Mouse (Mus musculus) cerebral cortex, adult 2 months (tissue): ENCODE results near the gene Tmem235.

Experiments
- WGBS: fragments of 180-500 bp; shearing (Covaris S2); methylation state at CpG from one replicate; pipeline ENCODE4 v1.1.7; 2018; 5-methylcytosine and 5-hydroxymethylcytosine counted together

The Tmem235 gene

DNA sequence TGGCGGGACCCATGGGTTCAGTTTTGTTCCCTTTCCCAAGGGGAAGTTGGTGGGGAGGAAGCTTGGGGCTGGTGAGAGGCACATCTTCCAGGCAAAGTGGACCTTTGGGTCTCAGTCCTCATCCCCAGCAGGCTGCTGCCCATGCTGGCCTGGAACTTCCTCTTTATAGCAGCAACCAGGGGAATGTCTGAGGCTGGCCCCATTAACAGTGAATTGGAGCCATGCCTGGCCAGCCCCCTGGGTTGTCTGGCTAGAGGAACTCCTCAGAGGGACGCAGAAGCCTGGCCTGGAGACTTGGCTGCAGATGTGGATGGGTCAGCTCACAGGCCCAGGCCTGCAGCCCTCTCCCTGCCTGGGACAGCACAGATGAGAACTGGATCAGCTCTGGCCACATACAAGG, 4.3 kb downstream of the Tmem235 start:
- WGBS = 78% methylated on average over 2 of the region's 2 CpGs

GRCm38 (mm10) chr11:117865988-117866387, 5.4 kb downstream of the Tmem235 start:
- 48% methylated on average over 6 of the region's 6 CpGs for WGBS

- WGBS = 28% methylated on average over 12 of the region's 12 CpGs
These were observed 10.3 kb downstream of the Tmem235 start for GRCm38 (mm10) chr11:117870688-117871365.

DNA sequence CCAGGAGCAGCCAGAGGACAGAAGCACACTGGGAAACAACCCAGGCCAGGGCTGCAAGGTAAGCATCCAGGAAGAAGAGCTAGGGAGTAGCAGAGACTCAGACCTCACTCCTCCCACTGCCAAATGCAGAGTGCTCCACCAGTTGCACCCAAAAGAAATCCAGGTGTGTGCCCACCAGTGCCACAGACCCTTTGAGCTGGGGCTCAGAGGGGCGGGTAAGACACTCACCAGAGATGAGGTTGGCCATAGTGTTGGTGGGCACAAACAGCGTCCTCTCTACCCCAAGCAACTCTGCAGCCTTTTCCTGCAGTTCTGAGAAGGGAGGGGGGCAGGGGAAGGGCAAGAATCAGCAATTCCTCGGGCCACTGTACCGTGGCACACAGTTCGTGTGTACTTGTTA, 10.8 kb downstream of the Tmem235 start:
- WGBS = 83% methylated on average over 5 of the region's 5 CpGs

GRCm38 (mm10) chr11:117871911-117872584, 11.5 kb downstream of the Tmem235 start:
- WGBS = 65% methylated on average over 12 of the region's 12 CpGs

DNA sequence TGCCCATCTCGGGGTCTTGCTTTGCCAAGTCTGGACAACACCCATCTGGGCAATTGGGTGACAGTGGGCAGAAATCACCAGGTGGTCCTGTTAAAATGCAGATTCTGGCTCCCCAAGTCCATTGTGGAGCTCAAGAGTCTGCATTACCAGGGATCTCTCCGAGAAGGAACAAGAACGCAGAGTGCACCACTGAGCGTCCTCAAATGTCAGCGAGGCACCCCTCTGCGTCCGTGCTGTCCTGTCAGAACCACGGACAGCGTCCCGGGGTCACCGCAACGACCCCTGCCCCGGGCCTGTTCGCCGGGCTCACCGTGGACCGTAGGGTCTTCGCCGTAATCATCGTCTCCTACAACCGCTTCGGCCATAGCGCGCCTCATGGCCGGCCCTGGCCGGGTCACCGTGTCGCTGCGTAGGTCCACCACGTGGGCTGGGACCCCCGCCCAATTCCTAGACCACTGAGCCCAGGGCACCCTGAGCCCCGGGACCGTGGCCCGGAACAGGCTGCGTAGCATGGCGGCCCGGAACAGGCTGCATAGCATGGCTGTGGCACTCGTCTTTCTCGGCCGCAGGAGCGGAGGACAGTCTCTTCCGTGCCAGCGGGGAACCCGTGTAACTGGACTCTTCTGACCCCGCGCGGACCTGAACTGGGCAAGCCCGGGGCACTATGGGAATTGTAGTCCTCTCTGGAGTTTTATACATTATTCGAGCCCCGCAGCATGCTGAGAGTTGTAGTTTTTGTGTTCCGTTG, 12.5 kb downstream of the Tmem235 start, which contains the start of gene Tha1:
Gene Tha1 (minus strand): TSS at position 621 of the 748 bp plus-strand sequence.
- 2% methylated on average over 51 of the region's 51 CpGs for WGBS

DNA sequence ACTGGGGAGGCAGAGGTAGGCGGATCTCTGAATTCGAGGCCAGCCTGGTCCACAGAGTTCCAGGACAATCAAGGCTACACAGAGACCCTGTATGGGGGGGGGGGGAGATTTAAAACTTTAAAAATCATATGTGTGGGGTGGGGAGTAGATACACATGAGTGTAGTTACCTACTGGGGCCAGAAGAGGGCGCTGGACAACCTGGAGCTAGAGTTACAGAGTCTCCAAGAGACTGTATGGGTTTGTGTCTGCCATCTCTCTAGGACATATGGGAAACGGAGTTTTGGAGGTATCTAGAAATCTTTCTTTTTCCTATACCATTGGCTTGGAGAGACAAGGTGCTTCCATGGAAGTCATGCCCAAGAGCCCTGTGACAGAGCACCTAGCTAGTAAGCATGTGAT, 13.9 kb downstream of the Tmem235 start:
- WGBS = 60% methylated on average over 4 of the region's 4 CpGs

DNA sequence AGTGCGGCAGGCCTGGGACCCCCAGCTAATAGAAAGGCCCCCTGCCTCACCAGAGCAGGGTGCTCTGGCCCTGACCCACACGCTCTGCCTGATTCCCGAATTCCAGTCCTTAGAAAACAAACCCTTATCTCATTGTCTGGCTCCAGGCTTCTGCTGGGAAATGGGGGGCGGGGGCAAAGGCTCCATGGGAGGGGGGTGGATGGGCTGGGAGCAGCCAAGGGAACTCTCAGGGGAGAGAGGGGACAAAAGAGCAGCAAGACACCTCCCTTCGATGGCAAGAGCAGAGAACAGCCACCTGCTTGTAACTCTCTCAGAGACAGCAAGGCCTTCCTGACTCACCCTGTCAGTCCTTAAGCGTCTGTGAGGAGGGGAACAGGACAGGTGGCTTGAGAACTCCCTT, 15.1 kb downstream of the Tmem235 start:
- 69% methylated on average over 6 of the region's 6 CpGs for WGBS

- 16% methylated on average over 13 of the region's 13 CpGs for WGBS
These were observed 17.6 kb downstream of the Tmem235 start for GRCm38 (mm10) chr11:117877917-117878745.

DNA sequence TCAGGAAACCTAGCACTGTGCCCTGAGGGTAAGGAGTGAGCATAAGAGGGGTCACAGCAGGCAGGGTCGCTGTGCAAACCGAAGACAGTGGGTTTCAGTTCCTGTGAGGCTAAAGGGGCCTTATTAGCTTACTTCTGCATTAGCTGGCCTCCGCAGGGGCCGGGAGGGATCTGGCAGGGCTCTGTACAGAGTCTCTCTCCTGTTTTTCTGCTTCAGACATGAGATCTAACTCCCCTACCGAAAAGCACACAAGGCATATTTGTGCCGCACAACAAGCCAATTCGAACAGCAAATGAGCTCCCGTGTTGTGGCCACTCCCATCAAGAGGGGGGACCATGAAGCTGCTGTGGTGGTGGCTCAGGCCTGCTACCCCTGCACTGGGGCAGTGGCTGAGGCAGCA, 18.3 kb downstream of the Tmem235 start:
- WGBS = 34% methylated on average over 8 of the region's 8 CpGs

GRCm38 (mm10) chr11:117879676-117880075, 19.1 kb downstream of the Tmem235 start:
- 95% methylated on average over 6 of the region's 6 CpGs for WGBS

GRCm38 (mm10) chr11:117880336-117880976, 19.9 kb downstream of the Tmem235 start:
- WGBS = 90% methylated on average over 9 of the region's 9 CpGs

DNA sequence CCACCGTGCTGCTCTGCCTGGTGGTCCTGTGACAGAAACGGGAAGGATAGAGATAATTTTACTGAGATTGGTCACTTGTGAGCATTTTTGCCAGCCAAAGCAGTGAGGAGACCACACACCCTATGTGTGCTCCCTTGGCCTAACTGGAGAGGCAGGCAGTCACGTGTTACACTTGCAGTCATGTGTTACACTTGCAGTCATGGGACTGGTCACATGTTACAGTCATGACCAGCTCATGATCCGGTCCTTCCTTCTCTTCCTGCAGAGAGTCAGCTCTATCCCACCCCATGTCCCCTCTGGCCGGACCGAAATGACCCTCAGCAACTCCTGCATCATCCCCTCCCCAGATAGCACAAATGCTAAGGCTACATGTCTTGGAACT, 20.4 kb downstream of the Tmem235 start:
- 82% methylated on average over 6 of the region's 6 CpGs for WGBS

DNA sequence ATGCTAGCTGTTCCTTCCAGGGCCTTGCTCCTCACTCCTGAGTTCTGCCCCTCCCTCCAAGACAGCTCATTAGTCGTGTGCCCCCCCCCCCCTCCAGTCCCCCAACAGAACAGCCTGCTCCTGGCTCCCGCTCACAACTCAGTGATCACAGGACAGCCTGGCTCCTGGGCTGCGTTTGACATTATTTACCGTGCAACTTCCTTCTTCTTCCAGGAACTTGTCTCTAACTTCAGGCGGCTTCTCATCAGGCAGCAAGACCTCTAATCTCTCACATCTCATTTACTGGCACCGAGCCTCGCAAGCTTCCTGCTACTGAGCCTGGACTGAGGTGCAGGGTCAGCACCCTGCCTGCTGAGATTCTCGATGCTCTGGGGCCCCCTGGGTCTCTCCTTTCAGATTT, 21.2 kb downstream of the Tmem235 start:
- 48% methylated on average over 8 of the region's 8 CpGs for WGBS

DNA sequence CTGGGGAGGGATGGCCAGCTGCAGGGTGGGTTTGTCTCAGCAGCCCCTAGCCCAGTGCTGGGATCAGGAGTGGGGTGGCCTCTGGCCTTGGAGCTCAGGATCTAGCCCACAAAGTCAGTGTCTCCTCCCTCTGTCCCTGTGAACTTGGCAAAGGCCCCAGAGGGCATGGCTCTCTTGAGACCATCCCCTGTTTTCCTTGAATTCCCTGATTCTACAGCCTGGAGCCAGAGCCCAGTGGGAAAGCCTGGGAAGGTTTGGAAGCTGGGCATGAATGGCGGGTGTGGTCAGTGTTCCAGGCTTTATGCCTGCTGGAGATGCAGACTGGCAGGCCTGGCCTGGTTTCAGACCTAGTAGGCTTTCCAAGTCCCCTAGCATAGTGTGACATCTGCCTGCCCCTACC, 21.7 kb downstream of the Tmem235 start:
- WGBS = 88% methylated on average over 1 of the region's 1 CpGs

GRCm38 (mm10) chr11:117886000-117886399, 25.4 kb downstream of the Tmem235 start:
- 78% methylated on average over 5 of the region's 5 CpGs for WGBS

GRCm38 (mm10) chr11:117888168-117888852, 27.8 kb downstream of the Tmem235 start:
- 72% methylated on average over 20 of the region's 20 CpGs for WGBS

- WGBS = 26% methylated on average over 33 of the region's 33 CpGs
These were observed 28.6 kb downstream of the Tmem235 start for GRCm38 (mm10) chr11:117888853-117889822.

- 43% methylated on average over 11 of the region's 11 CpGs for WGBS
These were observed 29.4 kb downstream of the Tmem235 start for GRCm38 (mm10) chr11:117889887-117890340.
